23 mouse cellular contexts compared by ENCODE assay signal in the genomic region with DNA sequence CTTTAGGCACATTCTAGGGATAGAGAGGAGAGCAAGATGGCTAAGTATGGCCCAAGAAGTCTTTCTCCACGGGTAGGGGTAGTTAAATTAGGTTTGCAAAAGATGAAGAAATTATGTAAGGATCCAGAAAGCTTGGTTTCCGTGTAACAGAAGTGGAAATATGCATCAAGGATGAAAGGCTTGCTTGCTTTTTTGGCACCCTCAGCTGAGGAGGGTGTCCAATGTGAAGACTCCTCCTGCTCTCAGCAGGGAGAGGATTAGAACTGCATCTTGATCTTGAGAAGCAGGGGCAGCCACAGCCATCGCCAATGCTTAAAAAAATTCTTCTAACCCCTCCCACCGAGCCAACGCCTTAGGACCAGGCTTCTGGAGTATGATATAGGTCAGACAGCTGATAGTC. TPM values are rescaled to one million over a fixed set of nuclear protein-coding genes. Genes with fewer than 3 reads are reported as not detected.
DNase-seq lines count a peak whose midpoint lies in the region; ATAC-seq and TF ChIP-seq lines count a peak whose summit lies in the region.
"Had no signal": no experiment of that assay in that cellular context is flagged by ENCODE, and none has a peak within 500 bp of the region (broad histone marks: within the 10 kb centered on the region; RNA-seq: fewer than 3 reads in every experiment).

No protein-coding gene starts in this region.

- no peaks in the 10 kb centered on the region for H3K36me3 ChIP-seq in forebrain, postnatal 0 days (ENCODE audit: insufficient read depth)
- H3K36me3 ChIP-seq in forebrain, embryonic 13.5 days (ENCODE audit: poor library complexity, severe bottlenecking): no peaks in the 10 kb centered on the region
- H3K36me3 ChIP-seq: embryonic facial prominence, embryonic 12.5 days; forebrain, embryonic 12.5 days; G1E; hindbrain, embryonic 12.5 days; hindbrain, embryonic 15.5 days had no signal

- DNase-seq in forebrain, postnatal 0 days: no peak
- DNase-seq in left cerebral cortex, adult 2 months (ENCODE audit: extremely low spot score in 1 of 2, low spot score in 2 of 2): no peak
- DNase-seq in left cerebral cortex, postnatal 36 days (ENCODE audit: low spot score in 2 of 2): no peak
- DNase-seq in right cerebral cortex, adult 18-20 months: peak; percentile 28
- DNase-seq in right cerebral cortex, adult 2 months (ENCODE audit: low spot score in 2 of 2): no peak
- DNase-seq in adrenal gland, postnatal 4 days (ENCODE audit: low spot score in 2 of 2): no peak
- DNase-seq: adrenal gland, postnatal 10 days; B cell, adult 2 months; cerebellum, adult 11-12 months; cerebellum, adult 8-10 months; cerebellum, postnatal 36 days; gastrocnemius, postnatal 10 days had no signal

- H3K4me3 ChIP-seq in forebrain, postnatal 0 days (ENCODE audit: low read depth, low read length): no peak overlapping the region
- no peak overlapping the region for H3K4me3 ChIP-seq in forebrain, embryonic 13.5 days
- H3K4me3 ChIP-seq in left cerebral cortex, adult 2 months: no peak overlapping the region
- H3K4me3 ChIP-seq: embryonic facial prominence, embryonic 12.5 days; erythroblast, embryonic 14.5 days; forebrain, embryonic 12.5 days; hindbrain, embryonic 12.5 days; hindbrain, embryonic 15.5 days had no signal

- no peaks in the 10 kb centered on the region for H3K27me3 ChIP-seq in forebrain, postnatal 0 days (ENCODE audit: insufficient read depth, low read length)
- no peaks in the 10 kb centered on the region for H3K27me3 ChIP-seq in forebrain, embryonic 13.5 days
- H3K27me3 ChIP-seq: CH12.LX; embryonic facial prominence, embryonic 12.5 days; forebrain, embryonic 12.5 days; hindbrain, embryonic 12.5 days; hindbrain, embryonic 15.5 days; Patski had no signal

- 40% methylated on average over 5 of the region's 5 CpGs for WGBS in forebrain, postnatal 0 days
- 52% methylated on average over 5 of the region's 5 CpGs for WGBS in forebrain, embryonic 13.5 days

- intact Hi-C loops in left cerebral cortex, adult 2 months (cut with DNase I): no loop called here
- intact Hi-C loops in left cerebral cortex, postnatal 36 days (cut with DNase I): loop anchor here (10.0 kb wide), 1 partner anchor 191 kb away; no protein-coding TSS in a partner anchor

- TF ChIP-seq CTCF in forebrain, postnatal 0 days (IDR thresholded peaks at IDR 0.05; ENCODE audit: low read depth): no peak
- TF ChIP-seq CTCF in left cerebral cortex, adult 2 months (IDR thresholded peaks at IDR 0.05): no peak

- H3K9ac ChIP-seq in forebrain, postnatal 0 days: no peak overlapping the region
- no peak overlapping the region for H3K9ac ChIP-seq in forebrain, embryonic 13.5 days
- H3K9ac ChIP-seq: embryonic facial prominence, embryonic 12.5 days; forebrain, embryonic 12.5 days; hindbrain, embryonic 12.5 days; hindbrain, embryonic 15.5 days had no signal

- ATAC-seq in forebrain, postnatal 0 days: 0 out of 2 replicates have a peak, but pooled peaks have one; percentile 36
- no peak for ATAC-seq in forebrain, embryonic 13.5 days
- ATAC-seq: Patski had no signal

- H3K9me3 ChIP-seq in forebrain, postnatal 0 days (ENCODE audit: low read length): no peaks in the 10 kb centered on the region
- no peaks in the 10 kb centered on the region for H3K9me3 ChIP-seq in forebrain, embryonic 13.5 days (replicated peaks)
- H3K9me3 ChIP-seq: embryonic facial prominence, embryonic 12.5 days; forebrain, embryonic 12.5 days; G1E; hindbrain, embryonic 12.5 days; hindbrain, embryonic 15.5 days had no signal

- H3K4me1 ChIP-seq in forebrain, postnatal 0 days (ENCODE audit: insufficient read depth): no peaks in the 10 kb centered on the region
- no peaks in the 10 kb centered on the region for H3K4me1 ChIP-seq in forebrain, embryonic 13.5 days
- H3K4me1 ChIP-seq: forebrain, embryonic 12.5 days; hindbrain, embryonic 12.5 days; hindbrain, embryonic 15.5 days had no signal

- no peak overlapping the region for H3K4me2 ChIP-seq in forebrain, postnatal 0 days (ENCODE audit: low read depth)
- no peak overlapping the region for H3K4me2 ChIP-seq in forebrain, embryonic 13.5 days
- H3K4me2 ChIP-seq: embryonic facial prominence, embryonic 12.5 days; forebrain, embryonic 12.5 days; heart, embryonic 11.5 days; hindbrain, embryonic 12.5 days; hindbrain, embryonic 15.5 days had no signal

- no peak overlapping the region for H3K27ac ChIP-seq in forebrain, postnatal 0 days (ENCODE audit: low read depth, low read length)
- no peak overlapping the region for H3K27ac ChIP-seq in forebrain, embryonic 13.5 days
- H3K27ac ChIP-seq in left cerebral cortex, adult 2 months: peak overlapping the region; percentile 84
- H3K27ac ChIP-seq: embryonic facial prominence, embryonic 12.5 days; forebrain, embryonic 12.5 days; hindbrain, embryonic 12.5 days; hindbrain, embryonic 15.5 days had no signal

RNA-seq across cellular contexts. Expression of gene Pde1a, which starts 55.2 kb away (rescaled TPM):
- 42.3 and 48.9 TPM in 2 replicates for total RNA-seq in forebrain, postnatal 0 days (2014; rRNA removed)
- 24.3 and 45.8 TPM in 2 replicates for polyA plus RNA-seq in forebrain, postnatal 0 days (2015; fragmentation: Nextera tagmentation; extraction: Ambion mirVana)
- 5.9 TPM in 2 replicates for polyA plus RNA-seq in forebrain, embryonic 13.5 days (2015; fragmentation: Nextera tagmentation; extraction: Ambion mirVana)
- total RNA-seq in left cerebral cortex, adult 2 months (2021): 100 to 1,000 TPM; 142 to 145 TPM
- 100 to 1,000 TPM; 139 to 152 TPM for total RNA-seq in left cerebral cortex, postnatal 36 days (2021)
- 10 to 100 TPM; 16.3 to 18.7 TPM for total RNA-seq in adrenal gland, postnatal 4 days (2021)
- total RNA-seq: hematopoietic stem cell, adult 5-6 weeks had no signal
- polyA plus RNA-seq: erythroblast, embryonic 14.5 days; G1E had no signal
